Mouse (Mus musculus) heart, postnatal 14 days (tissue): ENCODE measurements around the gene Vps13d. TPM values are rescaled to one million over a fixed set of nuclear protein-coding genes. Genes with fewer than 3 reads are reported as not detected.

Experiments
- DNase-seq, 2 experiments: peaks; one replicate each; pipeline ENCODE4 v3.0.0; 2021 to 2022
- intact Hi-C: fragments of 180-260 bp; cut with DNase I; formaldehyde crosslinking; loops from one replicate; pipeline ENCODE4 v1.15.1; 2025
- total RNA-seq, 2 experiments: library from RNA; stranded (reverse); gene quantifications; 2 replicates each; pipeline ENCODE4 v1.2.3; 2021

Vps13d gene
- total RNA-seq, 2 experiments from 2014 or later, result 72.5 to 74.9 TPM

DNA sequence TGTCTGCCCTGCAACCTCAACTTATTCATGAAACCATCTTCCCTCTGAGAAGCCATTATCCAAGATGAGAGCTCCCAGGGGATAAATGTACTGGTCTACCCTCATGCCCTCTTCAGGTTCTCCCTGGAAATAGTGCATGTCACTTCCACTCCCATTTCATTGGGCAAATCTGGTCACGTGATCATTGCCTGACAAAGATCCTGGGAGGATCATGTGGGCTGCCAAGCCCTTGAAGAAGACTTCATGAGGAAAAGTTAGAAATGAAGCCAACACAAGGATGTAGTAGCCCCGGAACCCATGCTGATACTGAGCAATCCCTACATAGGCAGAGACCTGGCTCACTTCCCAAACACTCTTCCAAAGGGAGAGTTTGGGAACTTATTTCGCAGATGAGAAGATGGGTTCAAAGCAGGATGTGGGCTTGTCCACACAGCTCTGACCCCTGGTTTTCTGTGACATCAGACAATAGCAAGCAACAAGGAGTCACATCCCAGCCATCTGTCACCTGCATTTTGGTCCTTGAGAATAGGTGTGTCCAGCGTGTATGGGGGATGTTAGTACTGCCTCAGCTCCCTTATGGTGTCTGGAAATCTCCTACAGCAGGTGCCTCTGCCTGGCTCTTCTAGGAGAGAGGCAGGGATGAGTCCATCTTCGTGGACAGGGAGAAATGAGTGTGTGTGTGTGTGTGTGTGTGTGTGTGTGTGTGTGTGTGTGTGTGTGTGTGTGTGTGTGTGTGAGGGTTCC, 265.9 kb downstream of the Vps13d start:
- intact Hi-C loops, result no loop called here
- no peak for DNase-seq

Other genes with a start within 250 kb of the Vps13d start
- gene Tnfrsf1b, start 51.9 kb upstream of the Vps13d start, total RNA-seq, result 1 to 10 TPM; 5.5 to 6.3 TPM
- under 1 TPM; 0.17 to 0.19 TPM for gene Tnfrsf8, start 120.2 kb upstream of the Vps13d start, total RNA-seq